Mouse (Mus musculus) forebrain, embryonic 14.5 days (tissue): ENCODE data around the gene 3110040N11Rik. TPM values are rescaled to one million over a fixed set of nuclear protein-coding genes. Genes with fewer than 3 reads are reported as not detected.
A peak's percentile ranks its signal among the peaks of the same experiment; 100 is the strongest.
"Not testable (repeated sequence)": the region's sequence is repeated elsewhere in the genome, so short reads cannot be mapped to it uniquely, and the experiment has no call there.

Experiments used
- ATAC-seq: fragments of 200-750 bp; cut with Nextera tagmentation; 2 replicates; pipeline ENCODE4 v1.8.0; 2017; ENCODE audit warnings: mild to moderate bottlenecking, moderate library complexity
- DNase-seq: peaks from one replicate; pipeline ENCODE4 v3.0.0-alpha.2; 2015; ENCODE audit warnings: low spot score
- H3K27ac ChIP-seq: fragments of 300-500 bp; sonication (generic); 2 replicates; pipeline ENCODE4 v1.5.1; 2014; ENCODE audit warnings: low read depth, mild to moderate bottlenecking, control low read depth, low read length, moderate library complexity
- H3K27me3 ChIP-seq: fragments of 300-500 bp; sonication (generic); replicated peaks from 2 replicates; pipeline ENCODE4 v1.6.1; 2014; ENCODE audit warnings: low read length, control low read depth, mixed read lengths; ENCODE audit not compliant: control insufficient read depth, insufficient read depth
- H3K36me3 ChIP-seq: fragments of 300-500 bp; sonication (generic); 2 replicates; pipeline ENCODE4 v1.6.1; 2014; ENCODE audit warnings: low read length, control low read depth; ENCODE audit not compliant: control insufficient read depth, insufficient read depth
- H3K4me1 ChIP-seq: fragments of 300-500 bp; sonication (generic); 2 replicates; pipeline ENCODE4 v1.6.1; 2014; ENCODE audit warnings: antibody characterized with exemption, low read length, control low read depth; ENCODE audit not compliant: control insufficient read depth, insufficient read depth
- H3K4me2 ChIP-seq: fragments of 300-500 bp; sonication (generic); 2 replicates; pipeline ENCODE4 v1.6.1; 2014; ENCODE audit warnings: mild to moderate bottlenecking, control low read depth, low read length
- H3K4me3 ChIP-seq: fragments of 300-500 bp; sonication (generic); 2 replicates; pipeline ENCODE4 v1.5.1; 2014; ENCODE audit warnings: low read depth, low read length, control low read depth
- H3K9ac ChIP-seq: fragments of 300-500 bp; sonication (generic); 2 replicates; pipeline ENCODE4 v1.6.1; 2014; ENCODE audit warnings: mild to moderate bottlenecking, low read length, control low read depth, moderate library complexity
- H3K9me3 ChIP-seq: fragments of 300-500 bp; sonication (generic); replicated peaks from 2 replicates; pipeline ENCODE4 v1.6.1; 2016; ENCODE audit warnings: low read length, control low read depth, mixed read lengths; ENCODE audit not compliant: control insufficient read depth
- WGBS: fragments of 180-500 bp; shearing (Covaris S2); extraction: QIAGEN DNeasy Blood & Tissue Kit; methylation state at CpG from one replicate; pipeline ENCODE4 v1.1.7; 2014; 5-methylcytosine and 5-hydroxymethylcytosine counted together
- polyA plus RNA-seq: library from polyadenylated mRNA; unstranded; fragments of >200 nt; fragmentation: Nextera tagmentation; extraction: Ambion mirVana; gene quantifications from 2 replicates; pipeline ENCODE4 v1.2.1, GENCODE M21; 2014

The 3110040N11Rik gene
- 48.5 and 54.4 TPM in 2 replicates for polyA plus RNA-seq

- Histone ChIP-seq H3K9ac (peak within 1 kb of the TSS; percentile 82), H3K27ac (peak within 1 kb of the TSS; percentile 99), H3K9me3 (no peaks in the 10 kb centered on the region), H3K4me1 (peaks cover 8% of the 10 kb centered on the region), H3K4me2 (peak within 1 kb of the TSS; percentile 85), H3K4me3 (peak within 1 kb of the TSS; percentile 60), H3K27me3 (no peaks in the 10 kb centered on the region), H3K36me3 (peaks cover 24% of the 10 kb centered on the region)
- under 1% methylated on average over 38 of the region's 38 CpGs for WGBS
- ATAC-seq, result peak; percentile 96
- peak; percentile 96 for DNase-seq
These were observed at the start of gene 3110040N11Rik for GRCm38 (mm10) chr7:81789095-81789757. Gene 3110040N11Rik (minus strand): TSS chr7:81789478.

GRCm38 (mm10) chr7:81837771-81838170 is 48.5 kb upstream of the 3110040N11Rik start:
- not testable (repeated sequence) for H3K4me1 ChIP-seq, ATAC-seq, H3K27ac ChIP-seq, H3K9ac ChIP-seq, H3K9me3 ChIP-seq, H3K27me3 ChIP-seq, DNase-seq, H3K4me3 ChIP-seq, H3K4me2 ChIP-seq, H3K36me3 ChIP-seq
- WGBS, result 88% methylated on average over 5 of the region's 5 CpGs

GRCm38 (mm10) chr7:81835430-81835829 is 46.2 kb upstream of the 3110040N11Rik start:
- DNase-seq (no peak), ATAC-seq (no peak)
- Histone ChIP-seq H3K4me3 (no peak overlapping the region), H3K27me3 (no peaks in the 10 kb centered on the region), H3K4me2 (no peak overlapping the region), H3K4me1 (no peaks in the 10 kb centered on the region), H3K36me3 (no peaks in the 10 kb centered on the region), H3K9me3 (no peaks in the 10 kb centered on the region), H3K9ac (no peak overlapping the region), H3K27ac (no peak overlapping the region)
- WGBS, result 82% methylated on average over 5 of the region's 5 CpGs

GRCm38 (mm10) chr7:81834847-81835246 is 45.6 kb upstream of the 3110040N11Rik start:
- DNase-seq, result no peak

GRCm38 (mm10) chr7:81829379-81829894 is 40.2 kb upstream of the 3110040N11Rik start, which contains the start of gene Btbd1:
Gene Btbd1 (minus strand): TSS chr7:81829431.
- Histone ChIP-seq H3K36me3 (no peaks in the 10 kb centered on the region), H3K27me3 (no peaks in the 10 kb centered on the region), H3K4me1 (peaks cover 30% of the 10 kb centered on the region), H3K4me3 (peak within 1 kb of the TSS; percentile 83), H3K27ac (peak within 1 kb of the TSS; percentile 94), H3K9me3 (no peaks in the 10 kb centered on the region), H3K9ac (peak within 1 kb of the TSS; percentile 89), H3K4me2 (peak within 1 kb of the TSS; percentile 77)
- ATAC-seq (peak; percentile 94), DNase-seq (peak; percentile 94)
- under 1% methylated on average over 56 of the region's 58 CpGs for WGBS

More at GRCm38 (mm10) chr7:81834847-81835246, 45.6 kb upstream of the 3110040N11Rik start:
- Histone ChIP-seq H3K4me2 (no peak overlapping the region), H3K4me3 (no peak overlapping the region), H3K27me3 (no peaks in the 10 kb centered on the region), H3K4me1 (no peaks in the 10 kb centered on the region), H3K36me3 (no peaks in the 10 kb centered on the region), H3K9me3 (no peaks in the 10 kb centered on the region), H3K27ac (no peak overlapping the region), H3K9ac (no peak overlapping the region)
- ATAC-seq, result no peak

GRCm38 (mm10) chr7:81828681-81829378 is 39.6 kb upstream of the 3110040N11Rik start:
- Histone ChIP-seq H3K4me1 (peaks cover 30% of the 10 kb centered on the region), H3K27ac (peak overlapping the region; percentile 94), H3K9me3 (no peaks in the 10 kb centered on the region), H3K4me3 (peak overlapping the region; percentile 83), H3K27me3 (no peaks in the 10 kb centered on the region), H3K4me2 (peak overlapping the region; percentile 77), H3K9ac (peak overlapping the region; percentile 89), H3K36me3 (no peaks in the 10 kb centered on the region)
- DNase-seq (peak; percentile 65), ATAC-seq (peak; percentile 86)
- WGBS, result under 1% methylated on average over 90 of the region's 91 CpGs

- peak overlapping the region; percentile 89 for H3K9ac ChIP-seq
- no peaks in the 10 kb centered on the region for H3K27me3 ChIP-seq
- H3K27ac ChIP-seq, result peak overlapping the region; percentile 94
- ATAC-seq (no peak), DNase-seq (peak; percentile 23)
- H3K9me3 ChIP-seq, result no peaks in the 10 kb centered on the region
- peak overlapping the region; percentile 83 for H3K4me3 ChIP-seq
- no peaks in the 10 kb centered on the region for H3K36me3 ChIP-seq
- WGBS, result 10% methylated on average over 17 of the region's 17 CpGs
- peak overlapping the region; percentile 77 for H3K4me2 ChIP-seq
- H3K4me1 ChIP-seq, result peaks cover 30% of the 10 kb centered on the region
These were observed 38.8 kb upstream of the 3110040N11Rik start for GRCm38 (mm10) chr7:81827806-81828667.

GRCm38 (mm10) chr7:81825381-81825780 is 36.1 kb upstream of the 3110040N11Rik start:
- DNase-seq, result peak; percentile 8
- no peaks in the 10 kb centered on the region for H3K36me3 ChIP-seq
- H3K4me2 ChIP-seq, result peak overlapping the region; percentile 4; the same call in 1 of the 2 replicates
- no peak overlapping the region for H3K9ac ChIP-seq
- H3K9me3 ChIP-seq, result no peaks in the 10 kb centered on the region
- ATAC-seq, result no peak
- peaks cover 30% of the 10 kb centered on the region for H3K4me1 ChIP-seq
- WGBS, result 14% methylated on average over 3 of the region's 3 CpGs
- H3K27ac ChIP-seq, result no peak overlapping the region
- H3K4me3 ChIP-seq, result no peak overlapping the region
- no peaks in the 10 kb centered on the region for H3K27me3 ChIP-seq
